Mouse (Mus musculus): ENCODE measurements around the gene Slco2b1. TPM values are rescaled to one million over a fixed set of nuclear protein-coding genes. Genes with fewer than 3 reads are reported as not detected.
A peak's percentile ranks its signal among the peaks of the same experiment; 100 is the strongest.
"Not testable (repeated sequence)": the region's sequence is repeated elsewhere in the genome, so short reads cannot be mapped to it uniquely, and the experiment has no call there.

Gene Slco2b1
- 0.23 TPM in 1 of 2 replicates, not detected in the other for polyA plus RNA-seq (2011; ENCODE audit: insufficient read length, low read depth, missing spikeins)

GRCm38 (mm10) chr7:99711166-99711565 is at the start of gene Slco2b1:
Slco2b1 (minus strand) TSS chr7:99711340.
- Histone ChIP-seq H3K27ac (ENCODE audit: insufficient read depth, low read length) (no peak within 1 kb of the TSS), H3K4me3 (ENCODE audit: insufficient read depth, low read length) (no peak within 1 kb of the TSS), H3K4me1 (ENCODE audit: control insufficient read depth, insufficient read depth, low read length) (no peaks in the 10 kb centered on the region)
- TF ChIP-seq POLR2A (IDR thresholded peaks at IDR 0.05; ENCODE audit: low read depth, low read length), result no peak
- TF ChIP-seq CTCF (IDR thresholded peaks at IDR 0.05; ENCODE audit: borderline replicate concordance, insufficient read depth, low read length), result no peak

- no peak overlapping the region for H3K27ac ChIP-seq (ENCODE audit: insufficient read depth, low read length)
- H3K4me3 ChIP-seq (ENCODE audit: insufficient read depth, low read length), result no peak overlapping the region
- no peak for TF ChIP-seq CTCF (IDR thresholded peaks at IDR 0.05; ENCODE audit: borderline replicate concordance, insufficient read depth, low read length)
- no peak for TF ChIP-seq POLR2A (IDR thresholded peaks at IDR 0.05; ENCODE audit: low read depth, low read length)
- no peaks in the 10 kb centered on the region for H3K4me1 ChIP-seq (ENCODE audit: control insufficient read depth, insufficient read depth, low read length)
Observed at GRCm38 (mm10) chr7:99739276-99739675, 28.1 kb upstream of the Slco2b1 start.

GRCm38 (mm10) chr7:99735491-99735890 is 24.4 kb upstream of the Slco2b1 start:
- H3K27ac ChIP-seq (ENCODE audit: insufficient read depth, low read length); H3K4me1 ChIP-seq (ENCODE audit: control insufficient read depth, insufficient read depth, low read length); H3K4me3 ChIP-seq (ENCODE audit: insufficient read depth, low read length): not testable (repeated sequence)

GRCm38 (mm10) chr7:99734612-99735011 is 23.5 kb upstream of the Slco2b1 start:
- no peak overlapping the region for H3K4me3 ChIP-seq (ENCODE audit: insufficient read depth, low read length)
- no peak overlapping the region for H3K27ac ChIP-seq (ENCODE audit: insufficient read depth, low read length)
- TF ChIP-seq CTCF (IDR thresholded peaks at IDR 0.05; ENCODE audit: borderline replicate concordance, insufficient read depth, low read length) (no peak), POLR2A (IDR thresholded peaks at IDR 0.05; ENCODE audit: low read depth, low read length) (no peak)
- H3K4me1 ChIP-seq (ENCODE audit: control insufficient read depth, insufficient read depth, low read length), result no peaks in the 10 kb centered on the region

GRCm38 (mm10) chr7:99729973-99730372 is 18.8 kb upstream of the Slco2b1 start, which contains the start of gene Olfr520:
Olfr520 (plus strand) TSS chr7:99730273.
- Histone ChIP-seq H3K4me3 (ENCODE audit: insufficient read depth, low read length) (no peak within 1 kb of the TSS), H3K27ac (ENCODE audit: insufficient read depth, low read length) (no peak within 1 kb of the TSS), H3K4me1 (ENCODE audit: control insufficient read depth, insufficient read depth, low read length) (no peaks in the 10 kb centered on the region)
- TF ChIP-seq CTCF (IDR thresholded peaks at IDR 0.05; ENCODE audit: borderline replicate concordance, insufficient read depth, low read length), result no peak

GRCm38 (mm10) chr7:99716536-99716935 is 5.4 kb upstream of the Slco2b1 start:
- H3K27ac ChIP-seq (ENCODE audit: insufficient read depth, low read length), result no peak overlapping the region
- H3K4me1 ChIP-seq (ENCODE audit: control insufficient read depth, insufficient read depth, low read length), result no peaks in the 10 kb centered on the region
- TF ChIP-seq POLR2A (IDR thresholded peaks at IDR 0.05; ENCODE audit: low read depth, low read length) (no peak), CTCF (IDR thresholded peaks at IDR 0.05; ENCODE audit: borderline replicate concordance, insufficient read depth, low read length) (no peak)
- no peak overlapping the region for H3K4me3 ChIP-seq (ENCODE audit: insufficient read depth, low read length)

- H3K4me3 ChIP-seq (ENCODE audit: insufficient read depth, low read length), result no peak overlapping the region
- TF ChIP-seq CTCF (IDR thresholded peaks at IDR 0.05; ENCODE audit: borderline replicate concordance, insufficient read depth, low read length), result no peak
- no peak for TF ChIP-seq POLR2A (IDR thresholded peaks at IDR 0.05; ENCODE audit: low read depth, low read length)
- no peaks in the 10 kb centered on the region for H3K4me1 ChIP-seq (ENCODE audit: control insufficient read depth, insufficient read depth, low read length)
- H3K27ac ChIP-seq (ENCODE audit: insufficient read depth, low read length), result no peak overlapping the region
Observed at GRCm38 (mm10) chr7:99712431-99712830, 1.3 kb upstream of the Slco2b1 start.

- Histone ChIP-seq H3K27ac (ENCODE audit: insufficient read depth, low read length) (no peak overlapping the region), H3K4me3 (ENCODE audit: insufficient read depth, low read length) (no peak overlapping the region)
- TF ChIP-seq POLR2A (IDR thresholded peaks at IDR 0.05; ENCODE audit: low read depth, low read length) (no peak), CTCF (IDR thresholded peaks at IDR 0.05; ENCODE audit: borderline replicate concordance, insufficient read depth, low read length) (peak; percentile 34; the same call in 1 of the 2 replicates)
Observed at GRCm38 (mm10) chr7:99710476-99710875, 664 bp downstream of the Slco2b1 start.

GRCm38 (mm10) chr7:99709992-99710391 is 1.1 kb downstream of the Slco2b1 start:
- Histone ChIP-seq H3K27ac (ENCODE audit: insufficient read depth, low read length) (no peak overlapping the region), H3K4me3 (ENCODE audit: insufficient read depth, low read length) (no peak overlapping the region), H3K4me1 (ENCODE audit: control insufficient read depth, insufficient read depth, low read length) (no peaks in the 10 kb centered on the region)
- no peak for TF ChIP-seq CTCF (IDR thresholded peaks at IDR 0.05; ENCODE audit: borderline replicate concordance, insufficient read depth, low read length)

More at GRCm38 (mm10) chr7:99710476-99710875, 664 bp downstream of the Slco2b1 start:
- H3K4me1 ChIP-seq (ENCODE audit: control insufficient read depth, insufficient read depth, low read length), result no peaks in the 10 kb centered on the region

- Histone ChIP-seq H3K27ac (ENCODE audit: insufficient read depth, low read length) (no peak overlapping the region), H3K4me1 (ENCODE audit: control insufficient read depth, insufficient read depth, low read length) (no peaks in the 10 kb centered on the region), H3K4me3 (ENCODE audit: insufficient read depth, low read length) (no peak overlapping the region)
- TF ChIP-seq POLR2A (IDR thresholded peaks at IDR 0.05; ENCODE audit: low read depth, low read length) (no peak), CTCF (IDR thresholded peaks at IDR 0.05; ENCODE audit: borderline replicate concordance, insufficient read depth, low read length) (no peak)
Observed at GRCm38 (mm10) chr7:99708750-99709149, 2.4 kb downstream of the Slco2b1 start.

- TF ChIP-seq CTCF (IDR thresholded peaks at IDR 0.05; ENCODE audit: borderline replicate concordance, insufficient read depth, low read length) (no peak), POLR2A (IDR thresholded peaks at IDR 0.05; ENCODE audit: low read depth, low read length) (no peak)
- Histone ChIP-seq H3K27ac (ENCODE audit: insufficient read depth, low read length) (no peak overlapping the region), H3K4me3 (ENCODE audit: insufficient read depth, low read length) (no peak overlapping the region), H3K4me1 (ENCODE audit: control insufficient read depth, insufficient read depth, low read length) (no peaks in the 10 kb centered on the region)
Observed at GRCm38 (mm10) chr7:99708301-99708721, 2.8 kb downstream of the Slco2b1 start.
